Mouse (Mus musculus) embryo, embryonic 10 days (tissue): ENCODE data around the gene Prkca.

Experiments
- DNase-seq: peaks from one replicate; pipeline ENCODE4 v3.0.0-alpha.2; 2015; ENCODE audit warnings: low spot score

Gene Prkca

GRCm38 (mm10) chr11:108235081-108235703 is 108.5 kb downstream of the Prkca start:
- DNase-seq = no peak

GRCm38 (mm10) chr11:108233015-108233414 is 110.7 kb downstream of the Prkca start:
- DNase-seq = no peak

DNA sequence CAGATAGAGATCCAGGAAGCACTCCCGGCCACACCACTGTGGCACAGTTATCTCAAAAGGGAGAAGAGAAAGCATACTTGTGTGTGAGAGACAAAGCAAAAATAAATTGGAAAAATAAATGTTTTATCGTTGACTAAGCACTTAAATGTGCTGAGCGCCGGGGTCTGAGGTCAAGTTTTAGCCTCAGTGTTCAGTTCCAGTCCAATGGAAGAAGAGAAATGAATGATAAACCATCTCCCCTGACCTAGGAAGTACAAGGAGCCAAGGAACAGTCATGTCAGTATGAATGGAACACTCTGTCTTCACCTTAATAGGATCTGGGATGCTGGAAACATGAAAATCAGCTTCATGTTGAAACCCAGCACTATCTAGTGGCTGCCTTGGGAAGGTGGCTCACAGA is 113.6 kb downstream of the Prkca start:
- DNase-seq = no peak

GRCm38 (mm10) chr11:108229176-108229946 is 114.4 kb downstream of the Prkca start:
- no peak for DNase-seq

GRCm38 (mm10) chr11:108228497-108228896 is 115.2 kb downstream of the Prkca start:
- DNase-seq = no peak

DNA sequence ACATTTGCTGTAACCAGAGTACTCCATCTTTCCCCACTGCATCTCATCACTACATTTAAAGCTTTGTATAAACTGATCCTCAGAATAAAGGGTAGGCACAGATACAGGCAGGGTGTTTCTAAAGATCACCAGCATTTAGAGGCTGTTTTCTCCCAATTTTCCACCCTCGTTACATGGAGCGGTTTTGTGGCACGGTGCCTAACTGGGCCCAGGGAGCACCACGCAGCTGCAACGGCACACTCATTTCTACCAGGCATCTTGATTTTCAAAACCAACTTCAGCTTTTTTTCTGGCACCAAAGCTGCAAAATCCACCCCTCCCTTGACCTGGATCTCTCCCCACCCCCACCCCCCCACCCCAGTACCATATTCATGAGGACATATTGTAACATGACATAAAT is 117.5 kb downstream of the Prkca start:
- no peak for DNase-seq

DNA sequence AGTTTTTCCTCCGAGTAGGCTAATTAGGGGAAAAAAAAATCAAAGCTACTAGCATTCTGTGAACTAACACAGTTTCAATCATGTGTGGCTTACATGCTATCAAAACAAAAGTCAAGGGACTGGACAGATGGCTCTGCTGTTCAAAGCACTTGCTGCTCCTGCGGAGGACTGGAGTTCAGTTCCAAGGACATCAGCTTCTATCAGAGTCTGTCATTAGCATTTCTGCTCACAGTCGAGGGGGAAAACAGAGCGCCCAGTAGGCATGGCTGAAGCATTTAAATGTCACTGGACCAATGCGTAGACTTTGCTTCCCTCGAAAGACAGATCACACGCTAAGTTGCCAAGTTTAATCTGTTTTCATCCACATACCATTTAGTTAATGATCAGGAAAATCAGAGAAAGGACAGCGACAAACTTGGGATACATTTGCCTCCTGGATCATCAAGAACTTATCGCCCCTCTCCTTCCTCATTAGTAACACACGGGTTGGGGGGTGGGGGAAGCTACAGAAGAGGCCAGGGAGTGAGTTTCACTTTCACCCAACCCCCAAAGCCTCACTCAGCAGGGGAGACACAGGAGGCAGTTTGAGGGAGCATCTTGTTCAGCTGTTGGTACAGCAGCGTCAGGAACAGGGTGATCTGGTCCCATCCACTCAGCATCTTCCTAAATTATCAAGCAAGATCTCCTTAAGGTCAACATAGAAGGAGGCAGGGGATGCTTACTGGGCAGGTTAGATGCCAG is 119.3 kb downstream of the Prkca start:
- DNase-seq = no peak

DNA sequence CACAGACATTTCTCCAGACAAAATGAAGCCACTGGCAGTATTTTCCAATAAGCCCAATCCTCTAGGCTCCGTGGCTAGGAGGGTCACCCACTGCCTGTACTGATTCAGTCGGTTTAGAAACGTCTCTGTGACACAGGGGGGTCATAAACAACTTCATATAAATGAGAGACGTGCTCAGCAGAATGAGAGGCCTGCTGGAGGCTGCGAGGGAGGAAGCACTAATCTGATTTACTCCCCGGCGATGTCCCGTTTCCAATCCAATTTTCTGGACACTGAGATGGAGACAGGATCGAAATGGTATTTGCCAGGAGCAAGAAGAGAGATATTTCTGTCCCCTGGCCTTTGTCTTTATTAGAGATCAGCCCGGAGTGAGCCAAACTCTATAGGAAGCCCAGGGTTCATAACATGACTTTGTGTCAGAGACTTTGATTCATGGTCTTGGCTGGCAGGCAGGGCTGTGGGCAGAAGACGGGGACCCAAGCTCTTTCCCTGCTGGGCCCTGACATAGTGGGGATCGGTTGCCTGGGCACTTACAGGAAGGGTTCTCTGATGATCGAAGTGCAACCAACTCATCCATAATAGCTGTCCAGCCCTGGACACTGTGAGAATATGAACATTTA is 120.0 kb downstream of the Prkca start:
- DNase-seq = no peak

- no peak for DNase-seq
Observed at GRCm38 (mm10) chr11:108223154-108223553, 120.6 kb downstream of the Prkca start.

GRCm38 (mm10) chr11:108222616-108223015 is 121.1 kb downstream of the Prkca start:
- DNase-seq = no peak

- no peak for DNase-seq
Observed at GRCm38 (mm10) chr11:108222026-108222425, 121.7 kb downstream of the Prkca start.

DNA sequence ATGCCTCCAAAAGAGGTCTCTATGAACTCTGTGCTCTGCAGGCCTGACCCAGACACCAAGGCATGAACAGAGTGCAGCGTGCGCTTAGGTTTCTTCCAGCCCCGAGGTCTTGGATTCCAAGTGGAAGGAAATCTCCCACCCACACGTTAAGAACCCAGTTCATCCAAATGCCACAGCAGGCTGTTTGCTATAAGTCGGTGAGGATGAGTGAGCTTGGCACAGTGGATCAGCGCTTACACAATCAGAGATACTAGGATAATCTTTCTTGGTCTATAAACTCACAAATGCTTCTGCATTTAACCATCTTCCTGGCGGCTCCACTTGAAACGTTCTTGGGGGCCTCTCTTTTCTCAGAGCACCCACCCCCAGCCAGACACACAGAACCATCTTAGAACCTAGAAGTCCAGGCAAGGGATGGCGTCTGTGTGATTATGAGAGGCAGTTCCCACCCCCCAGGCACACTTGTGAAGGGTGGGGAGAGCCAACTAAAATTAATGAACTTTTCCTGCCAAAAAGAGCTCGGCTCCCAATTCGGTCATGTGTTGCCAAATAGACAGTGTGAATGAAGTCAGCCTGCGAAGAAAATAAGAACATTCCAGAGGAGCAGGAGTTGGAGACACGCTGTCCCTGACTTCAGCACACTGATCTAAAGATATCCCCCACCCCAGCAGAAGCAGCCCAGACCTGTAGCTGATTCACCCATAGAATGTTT is 122.4 kb downstream of the Prkca start:
- no peak for DNase-seq

DNA sequence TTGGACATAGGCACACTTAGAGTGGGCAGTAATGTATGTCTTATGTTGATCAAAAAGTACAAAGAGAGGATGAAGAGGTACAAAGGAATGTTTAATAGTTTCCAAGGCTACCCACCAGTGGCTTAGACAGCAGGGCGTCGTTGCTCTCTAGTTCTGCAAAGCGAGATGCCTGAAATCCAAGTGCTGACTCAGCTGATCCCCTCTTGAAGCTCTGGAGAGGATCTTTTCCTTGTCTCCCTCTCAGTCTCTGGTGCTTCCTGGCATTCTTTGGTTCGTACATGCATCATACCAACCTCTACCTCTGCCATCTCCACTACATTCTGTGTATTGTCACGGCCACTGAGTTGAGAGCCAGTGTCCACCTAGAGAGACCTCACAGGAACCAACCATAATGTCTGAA is 123.1 kb downstream of the Prkca start:
- no peak for DNase-seq

DNA sequence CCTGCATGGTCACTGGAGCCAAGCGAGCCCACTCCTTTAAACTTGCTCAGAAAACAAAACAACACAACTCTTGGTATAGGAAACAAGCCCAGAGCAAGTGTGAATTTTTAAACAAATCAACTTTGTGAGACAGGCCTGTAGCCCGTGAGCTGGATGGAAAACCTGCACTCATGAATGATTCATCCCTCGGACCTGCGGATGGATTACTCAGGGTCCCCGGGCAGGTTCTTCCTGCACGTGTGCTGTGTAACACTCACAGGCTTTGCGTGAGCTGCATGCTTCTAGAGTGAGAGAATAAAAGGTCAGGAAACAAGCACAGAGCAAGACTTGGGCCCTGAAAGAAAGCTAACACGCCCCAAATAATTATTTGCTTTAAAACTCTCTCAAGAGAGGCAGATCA is 126.7 kb downstream of the Prkca start:
- no peak for DNase-seq

DNA sequence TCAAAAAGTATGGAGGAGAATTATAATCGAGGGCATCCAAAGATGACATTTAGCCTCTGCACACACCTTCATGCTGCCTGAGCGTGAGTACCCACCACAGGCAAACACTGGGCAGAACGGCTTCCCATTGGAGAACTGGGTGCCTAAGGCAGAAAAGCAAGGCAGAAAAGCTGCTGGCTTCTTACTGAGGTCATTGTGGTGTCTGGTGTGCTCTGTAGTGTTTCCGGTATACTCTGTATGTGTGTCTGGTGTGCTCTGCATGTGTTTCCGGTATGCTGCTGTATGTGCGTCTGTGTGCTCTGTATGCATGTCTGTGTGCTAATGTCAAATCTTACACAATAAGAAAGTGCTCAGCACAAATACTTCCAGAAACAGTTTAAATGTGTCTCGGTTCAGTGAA is 127.7 kb downstream of the Prkca start:
- DNase-seq = no peak

DNA sequence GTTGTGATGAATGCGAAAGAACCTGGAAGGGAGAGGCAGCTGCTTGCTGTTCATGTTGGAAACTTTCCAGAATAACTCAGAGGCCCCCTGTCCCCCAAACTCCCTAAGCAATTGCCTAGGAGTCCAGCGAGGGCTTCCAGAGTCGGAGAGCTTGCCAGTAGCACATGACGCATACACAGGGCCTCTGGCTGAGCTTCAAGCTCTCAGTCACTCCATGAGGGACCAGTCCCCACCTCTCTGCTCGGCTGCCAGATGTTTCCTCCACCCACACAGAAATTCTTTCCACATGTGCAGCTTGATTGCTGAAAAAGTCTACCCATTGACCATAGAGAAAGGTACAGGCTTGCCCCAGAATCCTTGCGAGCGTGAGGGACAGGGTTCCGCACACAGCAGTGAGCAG is 128.3 kb downstream of the Prkca start:
- DNase-seq = no peak

DNA sequence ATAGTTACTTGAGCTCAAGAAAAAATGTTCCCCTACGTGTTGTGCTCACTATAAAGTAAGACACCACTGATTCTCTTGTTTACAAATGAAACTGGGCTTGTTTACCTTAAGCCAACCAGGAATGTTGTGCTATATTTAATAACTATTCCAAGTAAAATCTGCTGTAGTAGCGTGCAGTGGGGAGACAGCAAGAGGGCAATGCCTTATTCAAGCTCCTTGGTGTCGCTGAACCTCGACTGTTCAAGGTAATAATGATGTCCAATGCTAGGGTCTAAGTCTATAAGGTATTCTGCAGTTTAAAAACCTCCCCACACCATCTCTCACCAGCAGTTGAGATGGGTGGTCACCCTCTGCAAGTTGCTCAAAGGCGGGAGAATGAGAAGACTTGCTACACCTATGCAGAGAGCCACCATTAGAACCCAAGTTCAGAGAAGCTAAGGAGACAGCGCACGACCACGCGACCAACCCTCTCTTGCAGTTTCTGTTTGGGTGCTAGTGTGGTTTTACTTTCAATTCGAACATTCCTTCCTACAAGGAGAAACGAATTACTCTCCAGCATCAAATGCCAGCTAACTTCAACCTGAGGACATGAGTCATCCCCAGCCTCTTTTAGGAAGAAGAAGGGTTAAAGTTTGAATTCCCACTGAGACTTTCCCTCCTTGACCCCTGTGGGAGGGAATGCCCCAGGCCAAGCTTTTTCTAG is 129.1 kb downstream of the Prkca start:
- no peak for DNase-seq

DNA sequence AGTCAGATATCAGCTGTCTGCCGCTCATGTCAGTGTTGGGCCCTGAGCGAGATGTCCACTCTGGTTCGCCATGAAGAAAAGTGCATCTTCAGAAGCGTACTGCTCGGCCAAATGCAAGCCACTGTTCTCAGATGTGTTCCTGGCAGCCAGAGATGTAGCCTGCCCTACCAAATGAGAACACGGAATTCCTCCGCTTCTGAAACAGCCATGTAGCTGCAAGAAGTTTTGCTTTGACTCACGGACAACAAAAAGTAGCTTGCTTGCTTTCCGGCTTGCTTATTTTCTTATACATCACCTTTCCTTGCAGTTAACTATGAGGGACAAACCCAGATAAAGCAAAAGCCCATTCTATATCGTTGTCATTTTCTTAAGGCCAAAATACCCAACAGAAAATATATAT is 129.9 kb downstream of the Prkca start:
- DNase-seq = no peak

- DNase-seq = no peak
Observed at GRCm38 (mm10) chr11:108212638-108213037, 131.1 kb downstream of the Prkca start.

- DNase-seq = no peak
Observed at GRCm38 (mm10) chr11:108212030-108212429, 131.7 kb downstream of the Prkca start.

DNA sequence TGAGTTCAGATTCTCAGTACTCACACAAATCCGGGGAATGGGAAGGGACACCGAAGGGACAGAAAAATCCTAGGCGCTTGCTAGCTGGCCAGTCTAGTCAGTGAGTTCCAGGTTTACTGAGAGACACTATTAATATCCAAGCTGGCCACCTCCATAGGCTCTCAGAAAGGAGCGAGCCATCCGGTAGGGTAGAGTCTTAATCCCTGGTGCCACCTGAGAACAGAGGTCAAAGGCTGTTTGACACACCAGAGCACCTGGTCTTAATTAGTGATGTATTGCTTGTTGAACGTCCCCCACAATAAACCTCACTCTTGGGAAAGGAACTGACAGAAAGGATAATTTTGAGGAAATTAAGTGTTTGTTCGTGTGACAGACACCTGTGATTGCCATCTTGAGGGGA is 133.0 kb downstream of the Prkca start:
- no peak for DNase-seq
